Mouse (Mus musculus) brain, embryonic 18.5 days (tissue): ENCODE data around the gene Grip2.
A peak's percentile ranks its signal among the peaks of the same experiment; 100 is the strongest.

Source experiments
- DNase-seq: peaks from one replicate; pipeline ENCODE4 v3.0.0-alpha.2; 2012; ENCODE audit warnings: low read depth, low spot score

Grip2 gene

GRCm38 (mm10) chr6:91729677-91730127 lies 97.3 kb downstream of the Grip2 start:
- peak; percentile 36 for DNase-seq

- no peak for DNase-seq
Observed at GRCm38 (mm10) chr6:91728939-91729619, 98.0 kb downstream of the Grip2 start.

- no peak for DNase-seq
Observed at GRCm38 (mm10) chr6:91727361-91727760, 99.7 kb downstream of the Grip2 start.

DNA sequence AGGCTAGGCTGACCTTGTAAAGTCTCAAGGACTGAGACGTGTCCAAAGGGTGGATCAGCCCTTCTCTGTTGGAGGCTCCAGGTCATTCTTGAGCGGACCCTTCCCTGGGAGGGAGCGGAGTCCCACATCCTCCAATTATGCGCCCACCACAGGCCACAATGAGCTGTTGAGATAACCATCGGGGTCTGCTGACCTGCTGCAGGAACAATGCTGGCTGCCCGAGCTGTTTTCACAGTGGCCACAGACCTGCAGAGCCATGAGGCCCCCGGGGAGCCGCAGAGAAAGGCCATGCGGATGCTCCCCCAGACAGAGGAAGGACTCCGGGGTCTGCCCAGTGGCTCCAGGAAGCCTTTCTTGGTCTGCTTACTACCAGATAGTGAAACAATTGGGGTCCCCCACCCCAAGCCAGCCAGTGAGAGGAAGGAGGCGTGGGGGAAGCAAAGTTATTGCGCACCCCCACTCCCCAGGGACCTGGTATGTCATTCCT lies 105.8 kb downstream of the Grip2 start:
- DNase-seq: no peak

GRCm38 (mm10) chr6:91720588-91721214 lies 106.3 kb downstream of the Grip2 start:
- DNase-seq: no peak

GRCm38 (mm10) chr6:91719865-91720533 lies 107.1 kb downstream of the Grip2 start:
- DNase-seq: peak; percentile 61

GRCm38 (mm10) chr6:91719042-91719747 lies 107.9 kb downstream of the Grip2 start:
- DNase-seq: no peak

GRCm38 (mm10) chr6:91718603-91719002 lies 108.4 kb downstream of the Grip2 start:
- DNase-seq: no peak

DNA sequence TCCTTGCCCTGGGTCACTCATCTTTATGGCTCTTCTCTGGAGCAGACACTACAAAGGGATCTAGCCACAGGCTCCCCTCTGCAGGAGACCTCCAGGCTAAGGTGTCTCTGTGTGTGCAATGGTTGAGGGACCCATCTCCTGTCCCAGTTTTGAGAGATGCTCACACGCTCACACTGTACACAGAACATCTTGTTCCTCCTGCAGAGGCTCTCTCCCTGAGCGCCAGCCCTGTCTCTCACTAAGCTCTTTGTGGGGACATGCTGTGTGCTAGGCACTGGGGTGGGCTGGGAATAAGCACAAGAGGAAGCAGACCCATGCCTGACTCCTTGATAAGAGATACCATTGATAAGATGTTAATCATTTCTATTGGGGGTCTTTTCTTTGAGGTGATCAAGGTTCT lies 109.0 kb downstream of the Grip2 start:
- no peak for DNase-seq

GRCm38 (mm10) chr6:91715988-91716810 lies 110.9 kb downstream of the Grip2 start:
- no peak for DNase-seq

- DNase-seq: no peak
Observed at GRCm38 (mm10) chr6:91715023-91715422, 112.0 kb downstream of the Grip2 start.

GRCm38 (mm10) chr6:91713370-91713896 lies 113.6 kb downstream of the Grip2 start:
- no peak for DNase-seq

GRCm38 (mm10) chr6:91712855-91713331 lies 114.2 kb downstream of the Grip2 start:
- no peak for DNase-seq

GRCm38 (mm10) chr6:91712097-91712854 lies 114.8 kb downstream of the Grip2 start:
- DNase-seq: no peak
